Mouse (Mus musculus) bone marrow, adult 2 months (tissue): ENCODE results near the gene Unc93b1.

ENCODE experiments used
- CTCF ChIP-seq: fragments of 200-500 bp; IDR thresholded peaks from 2 replicates; pipeline ENCODE4 v1.5.1; 2011; ENCODE audit warnings: low read length, control low read depth; ENCODE audit not compliant: control insufficient read depth, insufficient read depth
- POLR2A ChIP-seq: fragments of 200-500 bp; IDR thresholded peaks from 2 replicates; pipeline ENCODE4 v1.6.1; 2011; ENCODE audit warnings: low read depth, mild to moderate bottlenecking, control low read depth, low read length, borderline replicate concordance; ENCODE audit not compliant: control insufficient read depth

GRCm38 (mm10) chr19:3942315-3942714, 7.3 kb downstream of the Unc93b1 start:
- TF ChIP-seq CTCF (no peak), POLR2A (no peak)
